Mouse (Mus musculus): Measurements from ENCODE around the gene Ruvbl2. TPM values are rescaled to one million over a fixed set of nuclear protein-coding genes. Genes with fewer than 3 reads are reported as not detected.

Gene Ruvbl2
- polyA plus RNA-seq, 1 experiment from 2014 or later, result 92.7 TPM

- no peak for ATAC-seq (ENCODE audit: low FRiP score)
- Histone ChIP-seq H3K4me3 (replicated peaks) (no peak overlapping the region), H3K9me3 (replicated peaks) (no peaks in the 10 kb centered on the region), H3K9ac (replicated peaks) (no peak overlapping the region), H3K27ac (replicated peaks) (no peak overlapping the region), H3K4me1 (peaks cover 16% of the 10 kb centered on the region), H3K4me2 (no peak overlapping the region), H3K27me3 (replicated peaks) (no peaks in the 10 kb centered on the region), H3K36me3 (peaks cover 68% of the 10 kb centered on the region)
- WGBS, result 91% methylated on average over 8 of the region's 8 CpGs
Observed at GRCm38 (mm10) chr7:45374620-45375019, 63.3 kb downstream of the Ruvbl2 start.

- H3K4me2 ChIP-seq, result no peak overlapping the region
- H3K9me3 ChIP-seq (replicated peaks), result no peaks in the 10 kb centered on the region
- H3K27me3 ChIP-seq (replicated peaks), result peaks cover 7% of the 10 kb centered on the region; the same call in 1 of the 2 replicates
- H3K9ac ChIP-seq (replicated peaks), result no peak overlapping the region
- no peak for ATAC-seq (ENCODE audit: low FRiP score)
- no peak overlapping the region for H3K4me3 ChIP-seq (replicated peaks)
- peaks cover 46% of the 10 kb centered on the region for H3K36me3 ChIP-seq
- WGBS, result 85% methylated on average over 5 of the region's 5 CpGs
- H3K4me1 ChIP-seq, result peaks cover 39% of the 10 kb centered on the region
- no peak overlapping the region for H3K27ac ChIP-seq (replicated peaks)
Observed at GRCm38 (mm10) chr7:45372371-45372770, 65.5 kb downstream of the Ruvbl2 start.

Small RNA genes lying within 50 kb of the gene (microRNA-seq; reads per million reads assigned to microRNA genes)
- gene Gm22133, result not detected

Other genes with a start within 250 kb of the Ruvbl2 start
- gene Ccdc155, start 233.2 kb downstream of the Ruvbl2 start, polyA plus RNA-seq (2015; fragmentation: Nextera tagmentation; extraction: Ambion mirVana), result 0.36 and 0.60 TPM in 2 replicates
- gene Dkkl1, start 225.9 kb downstream of the Ruvbl2 start, polyA plus RNA-seq (2015; fragmentation: Nextera tagmentation; extraction: Ambion mirVana), result 15.6 and 17.7 TPM in 2 replicates
- 28.9 and 44.5 TPM in 2 replicates for gene Tead2, start 222.3 kb downstream of the Ruvbl2 start, polyA plus RNA-seq (2015; fragmentation: Nextera tagmentation; extraction: Ambion mirVana)
- gene Cd37, start 199.0 kb downstream of the Ruvbl2 start, polyA plus RNA-seq (2015; fragmentation: Nextera tagmentation; extraction: Ambion mirVana), result 1.7 and 12.4 TPM in 2 replicates
- gene Slc6a16, start 197.0 kb downstream of the Ruvbl2 start, polyA plus RNA-seq (2015; fragmentation: Nextera tagmentation; extraction: Ambion mirVana), result 0.67 and 0.78 TPM in 2 replicates
- gene Slc6a21, start 160.6 kb downstream of the Ruvbl2 start, polyA plus RNA-seq (2015; fragmentation: Nextera tagmentation; extraction: Ambion mirVana), result not detected in 2 replicates
- gene Trpm4, start 104.3 kb downstream of the Ruvbl2 start, polyA plus RNA-seq (2015; fragmentation: Nextera tagmentation; extraction: Ambion mirVana), result 9.4 and 12.0 TPM in 2 replicates
- gene Hrc, start 102.8 kb downstream of the Ruvbl2 start, polyA plus RNA-seq (2015; fragmentation: Nextera tagmentation; extraction: Ambion mirVana), result 0.75 and 0.79 TPM in 2 replicates
- gene Ppfia3, start 71.1 kb downstream of the Ruvbl2 start, polyA plus RNA-seq (2015; fragmentation: Nextera tagmentation; extraction: Ambion mirVana), result 27.3 and 29.5 TPM in 2 replicates
- gene Lin7b, start 67.5 kb downstream of the Ruvbl2 start, polyA plus RNA-seq (2015; fragmentation: Nextera tagmentation; extraction: Ambion mirVana), result 48.2 and 58.3 TPM in 2 replicates
- gene Snrnp70, start 42.4 kb downstream of the Ruvbl2 start, polyA plus RNA-seq (2015; fragmentation: Nextera tagmentation; extraction: Ambion mirVana), result 166 and 190 TPM in 2 replicates
- 0.08 and 0.09 TPM in 2 replicates for gene Kcna7, start 32.4 kb downstream of the Ruvbl2 start, polyA plus RNA-seq (2015; fragmentation: Nextera tagmentation; extraction: Ambion mirVana)
- gene Ntf5, start 24.4 kb downstream of the Ruvbl2 start, polyA plus RNA-seq (2015; fragmentation: Nextera tagmentation; extraction: Ambion mirVana), result 0.91 TPM in 1 of 2 replicates, not detected in the other
- gene Lhb, start 17.3 kb downstream of the Ruvbl2 start, polyA plus RNA-seq (2015; fragmentation: Nextera tagmentation; extraction: Ambion mirVana), result 0.24 TPM in 1 of 2 replicates, not detected in the other
- 21.7 and 24.0 TPM in 2 replicates for gene Gys1, start 3.3 kb downstream of the Ruvbl2 start, polyA plus RNA-seq (2015; fragmentation: Nextera tagmentation; extraction: Ambion mirVana)
- 4,883 and 5,335 TPM in 2 replicates for gene Ftl1, start 21.8 kb upstream of the Ruvbl2 start, polyA plus RNA-seq (2015; fragmentation: Nextera tagmentation; extraction: Ambion mirVana)
- 224 and 236 TPM in 2 replicates for gene Bax, start 28.8 kb upstream of the Ruvbl2 start, polyA plus RNA-seq (2015; fragmentation: Nextera tagmentation; extraction: Ambion mirVana)
- gene Tulp2, start 43.8 kb upstream of the Ruvbl2 start, polyA plus RNA-seq (2015; fragmentation: Nextera tagmentation; extraction: Ambion mirVana), result 0.15 and 0.59 TPM in 2 replicates
- gene Gm45808, start 48.7 kb upstream of the Ruvbl2 start, polyA plus RNA-seq (2015; fragmentation: Nextera tagmentation; extraction: Ambion mirVana), result not detected in 2 replicates
- 4.2 and 4.8 TPM in 2 replicates for gene Dhdh, start 50.7 kb upstream of the Ruvbl2 start, polyA plus RNA-seq (2015; fragmentation: Nextera tagmentation; extraction: Ambion mirVana)
- gene Nucb1, start 72.3 kb upstream of the Ruvbl2 start, polyA plus RNA-seq (2015; fragmentation: Nextera tagmentation; extraction: Ambion mirVana), result 140 and 158 TPM in 2 replicates
- 17.8 and 18.4 TPM in 2 replicates for gene Ppp1r15a, start 88.2 kb upstream of the Ruvbl2 start, polyA plus RNA-seq (2015; fragmentation: Nextera tagmentation; extraction: Ambion mirVana)
- 4.3 and 4.7 TPM in 2 replicates for gene Plekha4, start 88.2 kb upstream of the Ruvbl2 start, polyA plus RNA-seq (2015; fragmentation: Nextera tagmentation; extraction: Ambion mirVana)
- 0.93 TPM in 1 of 2 replicates, not detected in the other for gene Hsd17b14, start 116.8 kb upstream of the Ruvbl2 start, polyA plus RNA-seq (2015; fragmentation: Nextera tagmentation; extraction: Ambion mirVana)
- 25.4 and 31.9 TPM in 2 replicates for gene Bcat2, start 132.1 kb upstream of the Ruvbl2 start, polyA plus RNA-seq (2015; fragmentation: Nextera tagmentation; extraction: Ambion mirVana)
- 0.17 and 2.3 TPM in 2 replicates for gene Fgf21, start 177.4 kb upstream of the Ruvbl2 start, polyA plus RNA-seq (2015; fragmentation: Nextera tagmentation; extraction: Ambion mirVana)
- 0.69 TPM in 1 of 2 replicates, not detected in the other for gene Fut1, start 179.2 kb upstream of the Ruvbl2 start, polyA plus RNA-seq (2015; fragmentation: Nextera tagmentation; extraction: Ambion mirVana)
- 0.14 TPM in 1 of 2 replicates, not detected in the other for gene Izumo1, start 183.7 kb upstream of the Ruvbl2 start, polyA plus RNA-seq (2015; fragmentation: Nextera tagmentation; extraction: Ambion mirVana)
- 15.4 and 17.6 TPM in 2 replicates for gene Rasip1, start 189.4 kb upstream of the Ruvbl2 start, polyA plus RNA-seq (2015; fragmentation: Nextera tagmentation; extraction: Ambion mirVana)
- gene Mamstr, start 201.9 kb upstream of the Ruvbl2 start, polyA plus RNA-seq (2015; fragmentation: Nextera tagmentation; extraction: Ambion mirVana), result 4.5 and 5.6 TPM in 2 replicates
- gene Fut2, start 228.3 kb upstream of the Ruvbl2 start, polyA plus RNA-seq (2015; fragmentation: Nextera tagmentation; extraction: Ambion mirVana), result 0.36 and 2.5 TPM in 2 replicates
- 1.7 and 1.9 TPM in 2 replicates for gene Ntn5, start 245.9 kb upstream of the Ruvbl2 start, polyA plus RNA-seq (2015; fragmentation: Nextera tagmentation; extraction: Ambion mirVana)